Mouse (Mus musculus): Measurements from ENCODE around the gene Aldh1a3.

The Aldh1a3 gene

GRCm38 (mm10) chr7:66442501-66443369 lies 15.4 kb upstream of the Aldh1a3 start:
- H3K36me3 ChIP-seq (ENCODE audit: control insufficient read depth, insufficient read depth, low read length, poor library complexity, severe bottlenecking): no peaks in the 10 kb centered on the region
- no peak for DNase-seq (ENCODE audit: low read depth, low spot score)

GRCm38 (mm10) chr7:66438787-66439669 lies 11.7 kb upstream of the Aldh1a3 start:
- no peaks in the 10 kb centered on the region for H3K27me3 ChIP-seq (ENCODE audit: control insufficient read depth, insufficient read depth, low read length, poor library complexity, severe bottlenecking)
- no peak for DNase-seq (ENCODE audit: low read depth, low spot score)
- H3K36me3 ChIP-seq (ENCODE audit: control insufficient read depth, insufficient read depth, low read length, poor library complexity, severe bottlenecking): no peaks in the 10 kb centered on the region

More at GRCm38 (mm10) chr7:66442501-66443369, 15.4 kb upstream of the Aldh1a3 start:
- no peaks in the 10 kb centered on the region for H3K27me3 ChIP-seq (ENCODE audit: control insufficient read depth, insufficient read depth, low read length, poor library complexity, severe bottlenecking)

- no peaks in the 10 kb centered on the region for H3K36me3 ChIP-seq (ENCODE audit: control insufficient read depth, insufficient read depth, low read length, poor library complexity, severe bottlenecking)
- no peaks in the 10 kb centered on the region for H3K27me3 ChIP-seq (ENCODE audit: control insufficient read depth, insufficient read depth, low read length, poor library complexity, severe bottlenecking)
- peak; percentile 64 for DNase-seq (ENCODE audit: low read depth, low spot score)
Observed at GRCm38 (mm10) chr7:66434453-66434935, 7.2 kb upstream of the Aldh1a3 start.

GRCm38 (mm10) chr7:66427053-66427436 lies 272 bp downstream of the Aldh1a3 start:
- Histone ChIP-seq H3K36me3 (ENCODE audit: control insufficient read depth, insufficient read depth, low read length, poor library complexity, severe bottlenecking) (no peaks in the 10 kb centered on the region), H3K27me3 (ENCODE audit: control insufficient read depth, insufficient read depth, low read length, poor library complexity, severe bottlenecking) (no peaks in the 10 kb centered on the region; the same call in 1 of the 2 replicates)
- no peak for DNase-seq (ENCODE audit: low read depth, low spot score)

GRCm38 (mm10) chr7:66421903-66422302 lies 5.4 kb downstream of the Aldh1a3 start:
- no peak for DNase-seq (ENCODE audit: low read depth, low spot score)
- H3K36me3 ChIP-seq (ENCODE audit: control insufficient read depth, insufficient read depth, low read length, poor library complexity, severe bottlenecking): no peaks in the 10 kb centered on the region
- H3K27me3 ChIP-seq (ENCODE audit: control insufficient read depth, insufficient read depth, low read length, poor library complexity, severe bottlenecking): no peaks in the 10 kb centered on the region; the same call in 1 of the 2 replicates

GRCm38 (mm10) chr7:66418981-66419380 lies 8.3 kb downstream of the Aldh1a3 start:
- no peaks in the 10 kb centered on the region for H3K27me3 ChIP-seq (ENCODE audit: control insufficient read depth, insufficient read depth, low read length, poor library complexity, severe bottlenecking)
- DNase-seq (ENCODE audit: low read depth, low spot score): no peak
- H3K36me3 ChIP-seq (ENCODE audit: control insufficient read depth, insufficient read depth, low read length, poor library complexity, severe bottlenecking): no peaks in the 10 kb centered on the region

GRCm38 (mm10) chr7:66416829-66417228 lies 10.5 kb downstream of the Aldh1a3 start:
- Histone ChIP-seq H3K27me3 (ENCODE audit: control insufficient read depth, insufficient read depth, low read length, poor library complexity, severe bottlenecking) (no peaks in the 10 kb centered on the region), H3K36me3 (ENCODE audit: control insufficient read depth, insufficient read depth, low read length, poor library complexity, severe bottlenecking) (no peaks in the 10 kb centered on the region)
- no peak for DNase-seq (ENCODE audit: low read depth, low spot score)

- DNase-seq (ENCODE audit: low read depth, low spot score): no peak
- Histone ChIP-seq H3K27me3 (ENCODE audit: control insufficient read depth, insufficient read depth, low read length, poor library complexity, severe bottlenecking) (no peaks in the 10 kb centered on the region), H3K36me3 (ENCODE audit: control insufficient read depth, insufficient read depth, low read length, poor library complexity, severe bottlenecking) (no peaks in the 10 kb centered on the region)
Observed at GRCm38 (mm10) chr7:66413093-66413492, 14.2 kb downstream of the Aldh1a3 start.

GRCm38 (mm10) chr7:66409433-66409832 lies 17.9 kb downstream of the Aldh1a3 start:
- no peak for DNase-seq (ENCODE audit: low read depth, low spot score)
- no peaks in the 10 kb centered on the region for H3K36me3 ChIP-seq (ENCODE audit: control insufficient read depth, insufficient read depth, low read length, poor library complexity, severe bottlenecking)

GRCm38 (mm10) chr7:66406971-66407370 lies 20.3 kb downstream of the Aldh1a3 start:
- no peaks in the 10 kb centered on the region for H3K27me3 ChIP-seq (ENCODE audit: control insufficient read depth, insufficient read depth, low read length, poor library complexity, severe bottlenecking)
- no peaks in the 10 kb centered on the region for H3K36me3 ChIP-seq (ENCODE audit: control insufficient read depth, insufficient read depth, low read length, poor library complexity, severe bottlenecking)
- no peak for DNase-seq (ENCODE audit: low read depth, low spot score)

More at GRCm38 (mm10) chr7:66409433-66409832, 17.9 kb downstream of the Aldh1a3 start:
- H3K27me3 ChIP-seq (ENCODE audit: control insufficient read depth, insufficient read depth, low read length, poor library complexity, severe bottlenecking): no peaks in the 10 kb centered on the region

- Histone ChIP-seq H3K36me3 (ENCODE audit: control insufficient read depth, insufficient read depth, low read length, poor library complexity, severe bottlenecking) (no peaks in the 10 kb centered on the region), H3K27me3 (ENCODE audit: control insufficient read depth, insufficient read depth, low read length, poor library complexity, severe bottlenecking) (no peaks in the 10 kb centered on the region)
- DNase-seq (ENCODE audit: low read depth, low spot score): no peak
Observed at GRCm38 (mm10) chr7:66405951-66406721, 21.2 kb downstream of the Aldh1a3 start.

- Histone ChIP-seq H3K27me3 (ENCODE audit: control insufficient read depth, insufficient read depth, low read length, poor library complexity, severe bottlenecking) (no peaks in the 10 kb centered on the region), H3K36me3 (ENCODE audit: control insufficient read depth, insufficient read depth, low read length, poor library complexity, severe bottlenecking) (no peaks in the 10 kb centered on the region)
- no peak for DNase-seq (ENCODE audit: low read depth, low spot score)
Observed at GRCm38 (mm10) chr7:66405541-66405940, 21.8 kb downstream of the Aldh1a3 start.

- Histone ChIP-seq H3K36me3 (ENCODE audit: control insufficient read depth, insufficient read depth, low read length, poor library complexity, severe bottlenecking) (no peaks in the 10 kb centered on the region), H3K27me3 (ENCODE audit: control insufficient read depth, insufficient read depth, low read length, poor library complexity, severe bottlenecking) (no peaks in the 10 kb centered on the region)
- no peak for DNase-seq (ENCODE audit: low read depth, low spot score)
Observed at GRCm38 (mm10) chr7:66404802-66405201, 22.5 kb downstream of the Aldh1a3 start.

- no peaks in the 10 kb centered on the region for H3K27me3 ChIP-seq (ENCODE audit: control insufficient read depth, insufficient read depth, low read length, poor library complexity, severe bottlenecking)
- no peak for DNase-seq (ENCODE audit: low read depth, low spot score)
- H3K36me3 ChIP-seq (ENCODE audit: control insufficient read depth, insufficient read depth, low read length, poor library complexity, severe bottlenecking): no peaks in the 10 kb centered on the region
Observed at GRCm38 (mm10) chr7:66404141-66404540, 23.2 kb downstream of the Aldh1a3 start.

Measured in splenic B cell, adult 2 months (primary cell).